Mouse (Mus musculus) liver, adult 2 months (tissue): ENCODE results near the gene Lgals12.

Experiments
- CTCF ChIP-seq: fragments of 200-500 bp; IDR thresholded peaks from 2 replicates; pipeline ENCODE4 v1.5.1; 2011; ENCODE audit warnings: low read depth, low read length, control low read depth
- POLR2A ChIP-seq: fragments of 200-500 bp; IDR thresholded peaks from 2 replicates; pipeline ENCODE4 v1.6.1; 2011; ENCODE audit warnings: low read length, control low read depth; ENCODE audit not compliant: insufficient read depth; ENCODE audit errors: extremely low read depth

DNA sequence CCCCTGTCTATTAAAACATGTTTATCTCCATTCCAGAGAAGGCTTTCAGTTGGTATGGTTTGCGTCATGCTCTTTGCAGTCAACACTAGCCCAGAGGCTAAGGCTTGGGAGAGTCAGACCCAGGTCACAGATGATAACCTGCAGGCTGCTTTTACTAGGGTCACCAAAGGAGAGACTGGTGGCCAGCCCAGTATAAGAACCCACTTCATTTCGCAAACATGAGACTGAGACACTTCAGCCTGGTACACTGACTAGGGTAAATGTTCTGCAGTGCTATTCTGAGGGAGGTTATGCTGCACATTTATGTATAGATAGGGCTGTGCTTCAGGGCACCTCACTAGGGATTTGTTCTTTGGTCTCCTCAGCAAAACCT, 54.7 kb downstream of the Lgals12 start:
- no peak for TF ChIP-seq POLR2A
- TF ChIP-seq CTCF: no peak
